Mouse (Mus musculus): Measurements from ENCODE around the gene Adgrl2.

The Adgrl2 gene

DNA sequence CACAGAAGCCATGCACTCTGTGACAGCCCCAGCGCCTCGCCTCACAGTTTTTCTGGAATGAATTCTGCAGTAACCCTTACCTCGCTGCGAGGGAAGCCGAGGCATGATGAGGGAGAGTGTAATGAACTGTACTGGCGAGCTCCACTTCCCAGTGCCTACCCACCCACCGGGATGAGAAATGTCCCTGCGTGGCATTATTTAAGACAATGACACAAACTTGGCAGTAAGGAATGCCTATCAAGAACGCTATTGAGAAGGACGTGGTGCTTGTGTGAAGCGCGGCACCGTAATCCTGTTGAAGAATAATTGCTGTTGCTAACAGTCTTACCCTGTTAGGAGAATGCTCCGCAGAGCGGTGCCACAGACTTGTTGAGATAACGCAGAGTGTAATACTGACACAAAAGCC is 13.2 kb downstream of the Adgrl2 start:
- DNase-seq (ENCODE audit: low spot score), result peak; percentile 8

- DNase-seq (ENCODE audit: low spot score), result no peak
Measured at GRCm38 (mm10) chr3:148971893-148972596, 18.3 kb downstream of the Adgrl2 start.

GRCm38 (mm10) chr3:148964991-148965605 is 25.3 kb downstream of the Adgrl2 start:
- DNase-seq (ENCODE audit: low spot score), result no peak

- DNase-seq (ENCODE audit: low spot score), result no peak
Measured at GRCm38 (mm10) chr3:148963381-148964044, 26.8 kb downstream of the Adgrl2 start.

DNA sequence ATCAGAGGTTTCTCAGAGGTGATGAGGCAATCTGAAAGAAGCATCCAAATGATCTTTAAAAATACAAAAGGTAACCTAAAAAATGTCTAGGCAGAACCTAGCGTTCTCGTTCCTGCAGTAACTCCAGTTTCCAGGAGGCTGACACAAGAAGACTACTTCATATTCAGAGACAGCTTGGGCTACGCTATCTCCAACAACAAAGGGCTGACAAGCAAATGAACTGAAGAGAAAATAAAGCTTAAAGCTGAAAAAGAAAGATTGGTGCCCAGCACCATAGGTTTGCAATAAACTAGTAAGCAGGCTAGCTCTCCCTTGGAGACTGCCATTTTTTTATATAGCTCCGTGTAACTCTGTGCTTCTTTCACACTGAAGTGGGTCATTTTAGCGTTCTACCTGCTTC is 28.7 kb downstream of the Adgrl2 start:
- DNase-seq (ENCODE audit: low spot score), result no peak

DNA sequence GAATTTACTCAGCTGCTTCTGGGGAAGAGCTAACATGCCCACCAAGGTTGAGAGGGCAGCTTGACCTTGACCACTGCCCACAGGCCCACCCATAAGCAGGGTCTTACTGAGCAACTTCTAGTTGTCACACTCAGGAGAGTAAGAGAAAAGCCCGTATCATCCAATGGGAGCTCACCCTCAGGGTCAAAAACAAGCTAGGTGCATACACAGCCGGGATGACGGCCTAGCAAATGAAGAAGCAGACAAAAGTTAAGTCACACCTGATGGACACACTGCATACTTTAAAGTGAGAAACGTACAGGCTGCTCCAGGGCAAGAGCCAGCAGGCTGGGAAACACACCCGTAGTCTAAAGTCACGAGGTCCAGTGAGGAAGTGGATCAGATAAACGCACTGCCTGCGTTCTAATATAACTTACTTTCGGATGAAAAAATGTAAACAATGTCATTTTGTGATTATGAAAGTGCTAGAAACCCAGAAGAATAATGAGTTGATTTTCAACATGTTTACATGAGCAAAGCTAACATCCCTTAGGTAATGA is 29.5 kb downstream of the Adgrl2 start:
- no peak for DNase-seq (ENCODE audit: low spot score)

- no peak for DNase-seq (ENCODE audit: low spot score)
Measured at GRCm38 (mm10) chr3:148960215-148960614, 30.1 kb downstream of the Adgrl2 start.

- no peak for DNase-seq (ENCODE audit: low spot score)
Measured at GRCm38 (mm10) chr3:148959327-148960025, 30.9 kb downstream of the Adgrl2 start.

GRCm38 (mm10) chr3:148958714-148959113 is 31.6 kb downstream of the Adgrl2 start:
- DNase-seq (ENCODE audit: low spot score), result no peak

DNA sequence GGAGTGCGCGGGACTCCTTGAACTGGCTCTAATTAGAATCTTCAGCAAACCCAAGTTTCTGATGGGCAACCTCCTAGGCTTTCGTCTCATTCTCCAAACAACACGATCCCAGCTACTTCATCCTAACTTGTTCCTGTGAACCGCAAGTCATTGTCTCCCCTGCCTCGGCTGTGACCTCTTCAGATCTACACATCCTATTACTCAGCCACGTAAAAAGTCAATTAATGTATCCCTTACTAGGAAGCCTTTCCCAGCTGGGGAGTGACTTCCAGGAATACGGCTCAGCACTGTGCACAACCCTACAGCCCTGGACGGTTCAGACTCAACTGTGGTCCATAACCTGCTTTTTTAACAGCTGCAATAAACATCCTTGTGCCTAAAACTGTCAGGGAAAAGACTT is 32.2 kb downstream of the Adgrl2 start:
- DNase-seq (ENCODE audit: low spot score), result no peak

GRCm38 (mm10) chr3:148956887-148957286 is 33.5 kb downstream of the Adgrl2 start:
- DNase-seq (ENCODE audit: low spot score), result no peak

- DNase-seq (ENCODE audit: low spot score), result no peak
Measured at GRCm38 (mm10) chr3:148949796-148950195, 40.6 kb downstream of the Adgrl2 start.

- no peak for DNase-seq (ENCODE audit: low spot score)
Measured at GRCm38 (mm10) chr3:148947805-148948405, 42.5 kb downstream of the Adgrl2 start.

GRCm38 (mm10) chr3:148947266-148947665 is 43.1 kb downstream of the Adgrl2 start:
- no peak for DNase-seq (ENCODE audit: low spot score)

GRCm38 (mm10) chr3:148945534-148945933 is 44.8 kb downstream of the Adgrl2 start:
- DNase-seq (ENCODE audit: low spot score), result no peak

- DNase-seq (ENCODE audit: low spot score), result no peak
Measured at GRCm38 (mm10) chr3:148939457-148939856, 50.9 kb downstream of the Adgrl2 start.

GRCm38 (mm10) chr3:148935056-148935455 is 55.3 kb downstream of the Adgrl2 start:
- DNase-seq (ENCODE audit: low spot score), result peak; percentile 13

GRCm38 (mm10) chr3:148934279-148934678 is 56.1 kb downstream of the Adgrl2 start:
- no peak for DNase-seq (ENCODE audit: low spot score)

- no peak for DNase-seq (ENCODE audit: low spot score)
Measured at GRCm38 (mm10) chr3:148933160-148933559, 57.2 kb downstream of the Adgrl2 start.

DNA sequence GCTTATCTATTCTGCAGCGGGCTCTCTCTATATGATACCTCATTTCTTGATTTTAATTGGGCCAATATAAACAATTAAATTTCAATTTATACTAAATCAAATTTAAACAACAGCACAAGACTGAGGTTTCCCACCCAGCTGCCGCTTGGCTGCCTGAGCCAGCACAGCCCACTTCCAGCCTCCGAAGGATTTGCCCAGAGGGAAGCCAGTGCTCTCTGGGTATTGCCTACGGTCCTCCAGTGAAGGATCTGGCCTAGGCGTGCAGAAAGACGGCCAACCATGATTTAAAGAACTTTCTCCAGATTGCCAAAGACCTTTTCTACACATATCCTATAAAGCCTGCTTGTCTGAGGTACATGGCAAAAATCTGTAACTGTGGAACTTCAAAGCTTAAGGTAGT is 59.4 kb downstream of the Adgrl2 start:
- peak; percentile 21 for DNase-seq (ENCODE audit: low spot score)

DNA sequence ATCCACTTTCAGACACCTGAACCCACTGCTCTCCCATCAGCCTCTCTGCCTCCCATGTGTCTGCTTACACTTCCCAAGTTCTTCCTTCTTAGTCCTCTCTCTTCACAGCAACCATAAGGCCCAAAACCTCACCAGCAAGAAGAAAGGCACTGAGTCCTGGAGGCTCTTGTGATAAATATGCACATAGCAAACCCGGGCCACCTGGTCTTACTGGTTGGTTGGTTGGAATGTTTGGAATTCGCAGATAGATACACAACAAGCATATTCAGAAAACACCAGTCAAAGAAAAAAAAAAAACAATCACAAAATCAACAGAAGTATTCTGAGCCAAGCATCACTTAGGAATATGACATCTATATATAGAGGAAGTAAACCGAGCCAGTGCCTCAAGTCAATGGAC is 64.0 kb downstream of the Adgrl2 start:
- no peak for DNase-seq (ENCODE audit: low spot score)

DNA sequence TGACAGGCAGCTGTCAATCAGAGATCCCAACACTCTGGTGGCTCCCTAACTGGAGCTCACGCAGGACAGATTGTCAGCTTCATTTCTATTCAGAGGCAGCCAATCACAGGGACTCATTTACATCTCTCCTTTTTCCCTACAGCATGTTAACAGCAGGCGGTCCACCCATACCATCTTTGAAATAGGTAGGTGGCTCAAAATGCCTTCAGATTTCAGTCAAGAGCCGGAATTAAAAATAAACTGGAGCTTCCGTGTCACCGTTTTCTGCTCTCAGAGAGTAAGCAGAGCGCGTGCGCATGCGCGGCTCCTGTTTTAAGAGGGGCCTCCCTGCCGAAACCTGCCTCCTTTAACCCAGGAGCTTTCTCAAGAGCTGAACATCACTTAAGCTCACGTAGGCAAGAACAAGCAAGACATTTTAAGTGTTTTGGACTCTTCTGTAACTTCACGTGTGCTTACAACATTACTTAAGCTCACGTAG is 67.7 kb downstream of the Adgrl2 start:
- no peak for DNase-seq (ENCODE audit: low spot score)
